Mouse (Mus musculus) cortical plate, adult 2 months (tissue): ENCODE data around the gene Vps36.

Source experiments
- CTCF ChIP-seq: fragments of 200-500 bp; IDR thresholded peaks from 2 replicates; pipeline ENCODE4 v1.5.1; 2011; ENCODE audit warnings: mild to moderate bottlenecking, control low read depth, low read length; ENCODE audit not compliant: insufficient read depth; ENCODE audit errors: extremely low read depth
- POLR2A ChIP-seq: fragments of 200-500 bp; IDR thresholded peaks from 2 replicates; pipeline ENCODE4 v1.6.1; 2011; ENCODE audit warnings: mild to moderate bottlenecking, low read length, control low read depth; ENCODE audit not compliant: insufficient read depth; ENCODE audit errors: extremely low read depth

DNA sequence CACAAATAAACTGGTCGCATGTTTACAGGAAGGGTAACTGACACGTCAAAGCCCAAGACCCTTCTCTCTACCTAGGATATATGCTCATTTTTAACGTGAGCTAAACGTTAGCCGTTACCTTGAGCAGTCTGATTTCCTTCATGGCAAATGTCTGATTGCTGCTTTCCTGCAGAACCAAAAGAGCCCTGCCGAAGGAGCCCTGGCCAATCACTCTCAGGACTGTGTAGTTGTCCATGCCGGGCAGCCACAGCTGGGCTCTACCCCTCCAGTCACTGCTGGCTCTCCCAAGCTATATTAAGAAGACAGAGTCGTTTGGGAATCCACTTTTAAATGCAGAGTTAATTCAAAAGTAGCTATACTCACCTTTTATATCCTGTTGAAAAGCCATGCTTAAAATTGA, 30.4 kb upstream of the Vps36 start:
- TF ChIP-seq POLR2A (no peak), CTCF (no peak)
